Mouse (Mus musculus) layer of hippocampus, adult 2 months (tissue): ENCODE results near the gene 3110040M04Rik. TPM values are rescaled to one million over a fixed set of nuclear protein-coding genes. Genes with fewer than 3 reads are reported as not detected.
"Not testable (repeated sequence)": the region's sequence is repeated elsewhere in the genome, so short reads cannot be mapped to it uniquely, and the experiment has no call there.

Experiments used
- DNase-seq, 2 experiments: peaks; one replicate each; pipeline ENCODE4 v3.0.0; 2022; ENCODE audit warnings: low spot score in 2 of 2
- H3K27ac ChIP-seq: fragments of 200-600 bp; 2 replicates; pipeline ENCODE4 v1.8.1; 2022
- H3K4me3 ChIP-seq: fragments of 200-600 bp; 2 replicates; pipeline ENCODE4 v1.8.1; 2022; ENCODE audit warnings: mild to moderate bottlenecking
- CTCF ChIP-seq: fragments of 200-600 bp; conservative IDR thresholded peaks from 2 replicates; pipeline ENCODE4 v1.8.1; 2022; ENCODE audit warnings: antibody characterized with exemption, mild to moderate bottlenecking, moderate library complexity
- total RNA-seq, 2 experiments: library from RNA; stranded (reverse); gene quantifications; 2 replicates each; pipeline ENCODE4 v1.2.3; 2021

3110040M04Rik gene
- total RNA-seq, 2 experiments from 2014 or later: not detected

- H3K4me3 ChIP-seq: peak overlapping the region; percentile 3; the same call in 1 of the 2 replicates
- DNase-seq: no peak
- no peak overlapping the region for H3K27ac ChIP-seq
- TF ChIP-seq CTCF: no peak
Observed at GRCm38 (mm10) chr1:151177937-151178271, 26.0 kb upstream of the 3110040M04Rik start.

- TF ChIP-seq CTCF: no peak
- no peak for DNase-seq
- Histone ChIP-seq H3K4me3 (no peak overlapping the region), H3K27ac (no peak overlapping the region)
Observed at GRCm38 (mm10) chr1:151178505-151179083, 25.3 kb upstream of the 3110040M04Rik start.

- H3K4me3 ChIP-seq: no peak overlapping the region
- no peak for TF ChIP-seq CTCF
- no peak overlapping the region for H3K27ac ChIP-seq
- no peak for DNase-seq
Observed at GRCm38 (mm10) chr1:151180167-151180566, 23.8 kb upstream of the 3110040M04Rik start.

GRCm38 (mm10) chr1:151182266-151182665 lies 21.7 kb upstream of the 3110040M04Rik start, which contains the start of gene Gm47985:
TSS of gene Gm47985 (plus strand) at chr1:151182537.
- DNase-seq, H3K4me3 ChIP-seq, H3K27ac ChIP-seq: not testable (repeated sequence)

- not testable (repeated sequence) for DNase-seq, H3K27ac ChIP-seq, H3K4me3 ChIP-seq
Observed at GRCm38 (mm10) chr1:151186186-151186585, 17.7 kb upstream of the 3110040M04Rik start.

- not testable (repeated sequence) for H3K4me3 ChIP-seq, H3K27ac ChIP-seq, DNase-seq
Observed at GRCm38 (mm10) chr1:151186879-151187424, 17.0 kb upstream of the 3110040M04Rik start.

GRCm38 (mm10) chr1:151188469-151188868 lies 15.5 kb upstream of the 3110040M04Rik start:
- H3K27ac ChIP-seq: no peak overlapping the region
- no peak for TF ChIP-seq CTCF
- no peak for DNase-seq
- H3K4me3 ChIP-seq: no peak overlapping the region

- not testable (repeated sequence) for H3K27ac ChIP-seq, DNase-seq, H3K4me3 ChIP-seq
Observed at GRCm38 (mm10) chr1:151192075-151192474, 11.8 kb upstream of the 3110040M04Rik start, which contains the start of gene Gm8947. TSS of gene Gm8947 (plus strand) at chr1:151192376.

GRCm38 (mm10) chr1:151192739-151193138 lies 11.2 kb upstream of the 3110040M04Rik start:
- not testable (repeated sequence) for H3K27ac ChIP-seq, DNase-seq, H3K4me3 ChIP-seq

GRCm38 (mm10) chr1:151195986-151196385 lies 7.9 kb upstream of the 3110040M04Rik start:
- not testable (repeated sequence) for H3K4me3 ChIP-seq, DNase-seq, H3K27ac ChIP-seq

GRCm38 (mm10) chr1:151196690-151197089 lies 7.2 kb upstream of the 3110040M04Rik start:
- H3K27ac ChIP-seq, H3K4me3 ChIP-seq: not testable (repeated sequence)

GRCm38 (mm10) chr1:151198120-151198519 lies 5.8 kb upstream of the 3110040M04Rik start, which contains the start of gene Gm47995:
TSS of gene Gm47995 (plus strand) at chr1:151198448.
- not testable (repeated sequence) for H3K27ac ChIP-seq, DNase-seq, H3K4me3 ChIP-seq

More at GRCm38 (mm10) chr1:151196690-151197089, 7.2 kb upstream of the 3110040M04Rik start:
- DNase-seq: not testable (repeated sequence)

GRCm38 (mm10) chr1:151200620-151201019 lies 3.3 kb upstream of the 3110040M04Rik start:
- not testable (repeated sequence) for H3K27ac ChIP-seq, H3K4me3 ChIP-seq, DNase-seq

- not testable (repeated sequence) for DNase-seq, H3K4me3 ChIP-seq, H3K27ac ChIP-seq
Observed at GRCm38 (mm10) chr1:151202771-151203170, 1.1 kb upstream of the 3110040M04Rik start.

GRCm38 (mm10) chr1:151208493-151208892 lies 4.6 kb downstream of the 3110040M04Rik start:
- DNase-seq, H3K4me3 ChIP-seq, H3K27ac ChIP-seq: not testable (repeated sequence)

- not testable (repeated sequence) for H3K27ac ChIP-seq, H3K4me3 ChIP-seq, DNase-seq
Observed at GRCm38 (mm10) chr1:151208944-151209343, 5.0 kb downstream of the 3110040M04Rik start.

GRCm38 (mm10) chr1:151209824-151210355 lies 6.0 kb downstream of the 3110040M04Rik start, which contains the start of gene Gm47996:
TSS of gene Gm47996 (plus strand) at chr1:151210131.
- H3K4me3 ChIP-seq, H3K27ac ChIP-seq, DNase-seq: not testable (repeated sequence)

GRCm38 (mm10) chr1:151211666-151212065 lies 7.7 kb downstream of the 3110040M04Rik start:
- H3K4me3 ChIP-seq, DNase-seq, H3K27ac ChIP-seq: not testable (repeated sequence)
